Mouse (Mus musculus) embryonic facial prominence, embryonic 14.5 days (tissue): ENCODE measurements around the gene Gm9573. TPM values are rescaled to one million over a fixed set of nuclear protein-coding genes. Genes with fewer than 3 reads are reported as not detected.

ENCODE experiments used
- ATAC-seq: fragments of 200-750 bp; cut with Nextera tagmentation; 2 replicates; pipeline ENCODE4 v1.8.0; 2017; ENCODE audit warnings: low read depth, moderate number of reproducible peaks, moderate TSS enrichment
- DNase-seq: peaks from one replicate; pipeline ENCODE4 v3.0.0-alpha.2; 2015; ENCODE audit warnings: low spot score
- H3K27ac ChIP-seq: fragments of 300-500 bp; sonication (generic); replicated peaks from 2 replicates; pipeline ENCODE4 v1.5.1; 2014; ENCODE audit warnings: low read depth, mild to moderate bottlenecking, low read length, moderate library complexity
- H3K27me3 ChIP-seq: fragments of 300-500 bp; sonication (generic); replicated peaks from 2 replicates; pipeline ENCODE4 v1.6.1; 2014; ENCODE audit warnings: low read length; ENCODE audit not compliant: control insufficient read depth, insufficient read depth
- H3K36me3 ChIP-seq: fragments of 300-500 bp; sonication (generic); 2 replicates; pipeline ENCODE4 v1.6.1; 2014; ENCODE audit warnings: low read length, mixed read lengths; ENCODE audit not compliant: control insufficient read depth, insufficient read depth
- H3K4me1 ChIP-seq: fragments of 300-500 bp; sonication (generic); 2 replicates; pipeline ENCODE4 v1.6.1; 2014; ENCODE audit warnings: antibody characterized with exemption, low read length; ENCODE audit not compliant: control insufficient read depth, insufficient read depth
- H3K4me2 ChIP-seq: fragments of 300-500 bp; sonication (generic); 2 replicates; pipeline ENCODE4 v1.6.1; 2014; ENCODE audit warnings: low read depth, mild to moderate bottlenecking, low read length, moderate library complexity, mixed read lengths
- H3K4me3 ChIP-seq: fragments of 300-500 bp; sonication (generic); 2 replicates; pipeline ENCODE4 v1.5.1; 2014; ENCODE audit warnings: low read depth, mild to moderate bottlenecking, low read length
- H3K9ac ChIP-seq: fragments of 300-500 bp; sonication (generic); 2 replicates; pipeline ENCODE4 v1.6.1; 2014; ENCODE audit warnings: low read depth, mild to moderate bottlenecking, low read length, moderate library complexity, mixed read lengths
- H3K9me3 ChIP-seq: fragments of 300-500 bp; sonication (generic); 2 replicates; pipeline ENCODE4 v1.6.1; 2016; ENCODE audit warnings: low read length; ENCODE audit not compliant: control insufficient read depth
- WGBS: fragments of 180-500 bp; shearing (Covaris S2); extraction: QIAGEN DNeasy Blood & Tissue Kit; methylation state at CpG from one replicate; pipeline ENCODE4 v1.1.7; 2014; 5-methylcytosine and 5-hydroxymethylcytosine counted together
- polyA plus RNA-seq: library from polyadenylated mRNA; unstranded; fragments of >200 nt; fragmentation: Nextera tagmentation; extraction: Ambion mirVana; gene quantifications from 2 replicates; pipeline ENCODE4 v1.2.1, GENCODE M21; 2014

Gm9573 gene
- polyA plus RNA-seq, 1 experiment from 2014 or later = 0.04 TPM

DNA sequence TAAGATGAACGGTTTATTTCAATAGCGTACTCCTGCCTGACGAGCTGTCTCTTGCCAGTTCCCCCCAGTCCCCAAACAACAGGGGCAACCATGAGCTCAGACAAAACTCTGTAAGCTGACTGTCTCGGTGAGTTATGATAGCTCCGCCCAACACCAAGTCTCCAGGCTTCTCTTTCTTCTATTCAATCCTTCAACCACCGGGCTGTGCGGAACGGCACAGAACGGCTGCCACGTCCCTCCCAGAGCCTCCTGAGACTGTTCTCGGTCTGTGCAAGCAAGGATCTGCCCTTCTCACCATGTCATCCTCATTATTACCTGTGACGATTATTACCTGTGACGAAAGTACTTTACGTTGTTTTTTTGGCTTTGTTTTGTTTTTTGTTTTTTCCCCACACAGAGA lies 55.6 kb downstream of the Gm9573 start:
- WGBS = 76% methylated on average over 14 of the region's 14 CpGs

DNA sequence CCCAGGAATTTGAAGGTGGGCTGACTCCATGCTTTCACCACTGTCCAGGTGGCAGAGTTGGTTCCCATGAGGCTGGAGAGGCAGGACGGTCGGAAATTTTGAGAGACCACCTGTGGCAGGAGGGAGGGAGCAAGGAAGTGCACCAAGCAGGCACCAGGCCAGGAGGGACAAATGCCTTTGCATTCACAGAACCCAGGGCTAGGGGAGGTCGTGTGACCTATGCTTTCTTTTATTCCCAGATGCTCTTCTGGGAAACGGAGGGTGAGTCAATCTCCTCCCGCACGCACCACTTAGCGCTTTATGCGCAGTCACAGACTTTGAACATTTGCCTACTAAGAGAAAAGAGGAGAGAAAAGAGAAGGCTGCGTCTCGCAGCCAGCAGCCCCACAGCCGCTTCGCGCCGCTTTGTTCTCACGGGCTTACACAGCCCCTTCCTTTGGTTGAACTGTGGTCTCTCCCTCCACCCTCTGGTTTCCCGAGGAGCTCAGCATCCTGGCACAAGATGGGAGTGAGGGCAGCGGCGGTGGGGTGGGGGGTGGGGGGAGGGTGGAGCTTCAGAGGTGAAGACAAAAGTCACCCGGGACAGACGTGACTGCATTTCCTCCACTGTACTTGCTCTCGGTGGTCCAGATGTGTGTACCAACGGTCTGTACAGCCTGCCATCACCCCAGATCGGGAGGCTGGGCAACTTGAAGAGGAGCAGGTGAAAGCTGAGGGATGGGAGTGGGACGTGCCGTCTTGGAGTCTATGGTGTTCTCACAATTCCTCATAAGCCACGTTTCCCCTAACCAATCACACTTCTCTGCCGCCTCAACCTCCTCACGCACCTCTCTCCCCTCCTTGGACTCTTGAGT lies 57.1 kb downstream of the Gm9573 start:
- Histone ChIP-seq H3K9ac (peak overlapping the region; percentile 55), H3K9me3 (no peaks in the 10 kb centered on the region), H3K4me3 (peak overlapping the region; percentile 24), H3K27ac (no peak overlapping the region), H3K36me3 (no peaks in the 10 kb centered on the region), H3K4me1 (0 out of 2 replicates have a peak, but pooled peaks cover 9% of the 10 kb centered on the region), H3K27me3 (peaks cover 19% of the 10 kb centered on the region), H3K4me2 (peak overlapping the region; percentile 51)
- ATAC-seq (0 out of 2 replicates have a peak, but pooled peaks have one; percentile 30), DNase-seq (no peak)
- WGBS = 5% methylated on average over 28 of the region's 28 CpGs

More for the DNA sequence above, 55.6 kb downstream of the Gm9573 start:
- ATAC-seq (no peak), DNase-seq (no peak)
- no peaks in the 10 kb centered on the region for H3K36me3 ChIP-seq
- H3K27ac ChIP-seq = no peak overlapping the region
- no peak overlapping the region for H3K4me2 ChIP-seq
- H3K27me3 ChIP-seq = peaks cover 22% of the 10 kb centered on the region
- H3K4me1 ChIP-seq = 0 out of 2 replicates have a peak, but pooled peaks cover 9% of the 10 kb centered on the region
- H3K9ac ChIP-seq = no peak overlapping the region
- no peak overlapping the region for H3K4me3 ChIP-seq
- no peaks in the 10 kb centered on the region for H3K9me3 ChIP-seq

Other genes with a start within 250 kb of the Gm9573 start
- 1.3 and 2.0 TPM in 2 replicates for gene H2-Q4, start 247.0 kb downstream of the Gm9573 start, polyA plus RNA-seq
- gene H2-Q6, start 201.8 kb downstream of the Gm9573 start, polyA plus RNA-seq = 0.14 and 0.29 TPM in 2 replicates
- 2.1 and 2.4 TPM in 2 replicates for gene H2-Q7, start 187.5 kb downstream of the Gm9573 start, polyA plus RNA-seq
- gene H2-Q10, start 156.5 kb downstream of the Gm9573 start, polyA plus RNA-seq = 0.35 TPM in 1 of 2 replicates, not detected in the other
- not detected in 2 replicates for gene Pou5f1, start 120.6 kb downstream of the Gm9573 start, polyA plus RNA-seq
- gene Tcf19, start 109.8 kb downstream of the Gm9573 start, polyA plus RNA-seq = 82.9 and 83.2 TPM in 2 replicates
- gene Cchcr1, start 109.5 kb downstream of the Gm9573 start, polyA plus RNA-seq = 10.5 and 12.2 TPM in 2 replicates
- 0.59 and 1.9 TPM in 2 replicates for gene Psors1c2, start 93.4 kb downstream of the Gm9573 start, polyA plus RNA-seq
- gene Cdsn, start 74.5 kb downstream of the Gm9573 start, polyA plus RNA-seq = 0.97 and 1.3 TPM in 2 replicates
- 0.47 and 1.3 TPM in 2 replicates for gene 2300002M23Rik, start 59.2 kb downstream of the Gm9573 start, polyA plus RNA-seq
- 0.28 TPM in 1 of 2 replicates, not detected in the other for gene Sfta2, start 25.1 kb downstream of the Gm9573 start, polyA plus RNA-seq
- gene Mucl3, start 17.1 kb upstream of the Gm9573 start, polyA plus RNA-seq = 0.08 TPM in 2 replicates
- 14.2 and 15.1 TPM in 2 replicates for gene Vars2, start 41.0 kb upstream of the Gm9573 start, polyA plus RNA-seq
- 34.8 and 35.3 TPM in 2 replicates for gene Gtf2h4, start 47.1 kb upstream of the Gm9573 start, polyA plus RNA-seq
- gene Ddr1, start 78.0 kb upstream of the Gm9573 start, polyA plus RNA-seq = 50.6 and 54.1 TPM in 2 replicates
- gene Ier3, start 195.0 kb upstream of the Gm9573 start, polyA plus RNA-seq = 10.1 and 10.3 TPM in 2 replicates
- 49.0 and 49.5 TPM in 2 replicates for gene Flot1, start 196.6 kb upstream of the Gm9573 start, polyA plus RNA-seq
- 736 and 832 TPM in 2 replicates for gene Tubb5, start 211.7 kb upstream of the Gm9573 start, polyA plus RNA-seq
- 10.2 and 14.8 TPM in 2 replicates for gene Mdc1, start 214.9 kb upstream of the Gm9573 start, polyA plus RNA-seq
- gene Nrm, start 234.7 kb upstream of the Gm9573 start, polyA plus RNA-seq = 47.7 and 55.4 TPM in 2 replicates
- gene Ppp1r18, start 239.0 kb upstream of the Gm9573 start, polyA plus RNA-seq = 25.6 and 27.8 TPM in 2 replicates